Mouse (Mus musculus) intestine, embryonic 15.5 days (tissue): Measurements from ENCODE around the gene Mfsd6. TPM values are rescaled to one million over a fixed set of nuclear protein-coding genes. Genes with fewer than 3 reads are reported as not detected.
A peak's percentile ranks its signal among the peaks of the same experiment; 100 is the strongest.

Source experiments
- ATAC-seq: fragments of 200-750 bp; cut with Nextera tagmentation; 2 replicates; pipeline ENCODE4 v1.8.0; 2017; ENCODE audit warnings: moderate TSS enrichment, moderate library complexity
- H3K27ac ChIP-seq: fragments of 300-500 bp; sonication (generic); 2 replicates; pipeline ENCODE4 v1.5.1; 2015; ENCODE audit warnings: mild to moderate bottlenecking, inconsistent platforms
- H3K27me3 ChIP-seq: fragments of 300-500 bp; sonication (generic); replicated peaks from 2 replicates; pipeline ENCODE4 v1.6.1; 2015; ENCODE audit warnings: inconsistent platforms
- H3K36me3 ChIP-seq: fragments of 300-500 bp; sonication (generic); 2 replicates; pipeline ENCODE4 v1.6.1; 2015; ENCODE audit warnings: inconsistent platforms
- H3K4me1 ChIP-seq: fragments of 300-500 bp; sonication (generic); replicated peaks from 2 replicates; pipeline ENCODE4 v1.6.1; 2015; ENCODE audit warnings: inconsistent platforms
- H3K4me2 ChIP-seq: fragments of 300-500 bp; sonication (generic); replicated peaks from 2 replicates; pipeline ENCODE4 v1.6.1; 2015; ENCODE audit warnings: mild to moderate bottlenecking, inconsistent platforms
- H3K4me3 ChIP-seq: fragments of 300-500 bp; sonication (generic); replicated peaks from 2 replicates; pipeline ENCODE4 v1.5.1; 2015; ENCODE audit warnings: inconsistent platforms
- H3K9ac ChIP-seq: fragments of 300-500 bp; sonication (generic); 2 replicates; pipeline ENCODE4 v1.6.1; 2015; ENCODE audit warnings: inconsistent platforms
- H3K9me3 ChIP-seq: fragments of 300-500 bp; sonication (generic); 2 replicates; pipeline ENCODE4 v1.6.1; 2016; ENCODE audit warnings: inconsistent platforms
- WGBS: fragments of 180-500 bp; shearing (Covaris S2); methylation state at CpG from one replicate; pipeline ENCODE4 v1.1.7; 2015; 5-methylcytosine and 5-hydroxymethylcytosine counted together
- polyA plus RNA-seq: library from polyadenylated mRNA; unstranded; fragments of >200 nt; fragmentation: Nextera tagmentation; extraction: Ambion mirVana; gene quantifications from 2 replicates; pipeline ENCODE4 v1.2.1, GENCODE M21; 2015

Mfsd6 gene
- polyA plus RNA-seq, result 3.1 and 4.4 TPM in 2 replicates

- Histone ChIP-seq H3K9ac (peak within 1 kb of the TSS; percentile 71), H3K27ac (peak within 1 kb of the TSS; percentile 74), H3K36me3 (no peaks in the 10 kb centered on the region), H3K27me3 (no peaks in the 10 kb centered on the region), H3K4me2 (peak within 1 kb of the TSS; percentile 93), H3K4me1 (no peaks in the 10 kb centered on the region; the same call in 1 of the 2 replicates), H3K4me3 (peak within 1 kb of the TSS; percentile 81), H3K9me3 (no peaks in the 10 kb centered on the region)
- ATAC-seq, result peak; percentile 87
- 1% methylated on average over 55 of the region's 63 CpGs for WGBS
Observed at GRCm38 (mm10) chr1:52727056-52727900, at the start of gene Mfsd6. Gene Mfsd6 (minus strand): TSS chr1:52727462.

- peak; percentile 83 for ATAC-seq
- 55% methylated on average over 7 of the region's 7 CpGs for WGBS
Observed at GRCm38 (mm10) chr1:52765176-52766111, 38.2 kb upstream of the Mfsd6 start.

DNA sequence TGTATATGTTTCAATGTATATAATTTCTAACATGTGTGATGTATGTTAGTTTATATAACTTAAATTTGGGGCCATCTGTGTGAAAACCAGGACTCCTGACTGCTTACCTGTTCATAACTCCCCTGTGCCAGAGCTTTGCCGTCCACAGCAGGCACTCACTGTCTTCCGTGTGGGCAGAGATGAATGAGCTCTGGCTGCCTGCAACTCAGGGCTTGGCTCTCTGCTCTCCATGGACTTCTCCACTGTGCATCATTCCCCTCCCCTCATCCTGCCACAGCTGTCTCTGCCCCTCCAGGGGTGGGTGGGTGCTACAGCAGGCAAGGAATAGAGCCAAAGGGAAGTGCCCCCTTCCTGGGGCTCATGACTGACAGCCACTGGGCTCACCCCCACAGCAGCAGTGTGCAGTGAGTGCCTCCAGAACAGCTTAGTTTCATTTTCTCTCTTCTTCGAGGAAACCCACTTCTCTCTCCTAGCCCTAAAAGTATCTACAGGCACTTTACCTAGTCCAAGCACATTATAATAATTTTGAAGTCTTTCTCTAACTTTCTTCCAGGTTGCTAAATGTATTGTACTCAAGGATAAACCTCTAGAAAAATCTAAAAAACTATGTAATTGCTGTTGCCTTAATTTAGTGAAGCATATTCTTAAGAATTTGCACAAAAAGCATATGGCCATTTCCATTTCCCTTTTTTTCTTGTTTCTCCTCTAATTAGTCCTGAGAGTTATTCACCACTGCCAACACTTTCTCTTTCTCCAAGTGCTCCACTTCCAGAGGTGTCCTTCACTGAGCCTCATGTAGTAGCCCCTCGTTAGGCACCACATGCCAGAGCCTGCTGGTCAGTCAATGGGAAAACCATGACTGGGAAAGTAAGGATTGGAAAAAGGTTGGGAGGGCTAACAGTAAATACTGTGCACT is 36.9 kb upstream of the Mfsd6 start:
- H3K4me3 ChIP-seq, result no peak overlapping the region
- no peak overlapping the region for H3K27ac ChIP-seq
- 54% methylated on average over 4 of the region's 4 CpGs for WGBS
- no peaks in the 10 kb centered on the region for H3K9me3 ChIP-seq
- H3K9ac ChIP-seq, result no peak overlapping the region
- H3K4me1 ChIP-seq, result no peaks in the 10 kb centered on the region; the same call in 1 of the 2 replicates
- peak; percentile 36; the same call in 1 of the 2 replicates for ATAC-seq
- no peak overlapping the region for H3K4me2 ChIP-seq
- no peaks in the 10 kb centered on the region for H3K27me3 ChIP-seq
- H3K36me3 ChIP-seq, result no peaks in the 10 kb centered on the region

More at GRCm38 (mm10) chr1:52765176-52766111, 38.2 kb upstream of the Mfsd6 start:
- Histone ChIP-seq H3K9ac (no peak overlapping the region), H3K27me3 (no peaks in the 10 kb centered on the region), H3K4me1 (no peaks in the 10 kb centered on the region; the same call in 1 of the 2 replicates), H3K27ac (no peak overlapping the region), H3K36me3 (no peaks in the 10 kb centered on the region), H3K4me3 (no peak overlapping the region), H3K4me2 (no peak overlapping the region), H3K9me3 (no peaks in the 10 kb centered on the region)

- no peaks in the 10 kb centered on the region for H3K36me3 ChIP-seq
- H3K27ac ChIP-seq, result no peak overlapping the region
- no peak for ATAC-seq
- H3K9me3 ChIP-seq, result no peaks in the 10 kb centered on the region
- H3K4me1 ChIP-seq, result no peaks in the 10 kb centered on the region
- H3K27me3 ChIP-seq, result no peaks in the 10 kb centered on the region
- no peak overlapping the region for H3K9ac ChIP-seq
- WGBS, result 83% methylated on average over 1 of the region's 1 CpGs
- no peak overlapping the region for H3K4me3 ChIP-seq
- no peak overlapping the region for H3K4me2 ChIP-seq
Observed at GRCm38 (mm10) chr1:52758174-52758573, 30.9 kb upstream of the Mfsd6 start.

GRCm38 (mm10) chr1:52754331-52754730 is 27.1 kb upstream of the Mfsd6 start:
- Histone ChIP-seq H3K27ac (no peak overlapping the region), H3K36me3 (no peaks in the 10 kb centered on the region), H3K9me3 (no peaks in the 10 kb centered on the region), H3K4me3 (no peak overlapping the region), H3K9ac (no peak overlapping the region), H3K27me3 (no peaks in the 10 kb centered on the region), H3K4me2 (no peak overlapping the region), H3K4me1 (no peaks in the 10 kb centered on the region)
- ATAC-seq, result no peak
- WGBS, result 86% methylated on average over 1 of the region's 1 CpGs

GRCm38 (mm10) chr1:52753828-52754227 is 26.6 kb upstream of the Mfsd6 start:
- WGBS, result 86% methylated on average over 2 of the region's 2 CpGs
- Histone ChIP-seq H3K4me3 (no peak overlapping the region), H3K4me1 (no peaks in the 10 kb centered on the region), H3K36me3 (no peaks in the 10 kb centered on the region), H3K27ac (no peak overlapping the region), H3K9ac (no peak overlapping the region), H3K27me3 (no peaks in the 10 kb centered on the region), H3K9me3 (no peaks in the 10 kb centered on the region), H3K4me2 (no peak overlapping the region)
- ATAC-seq, result no peak

- H3K4me1 ChIP-seq, result no peaks in the 10 kb centered on the region
Observed at GRCm38 (mm10) chr1:52752706-52753105, 25.4 kb upstream of the Mfsd6 start.

GRCm38 (mm10) chr1:52751634-52752033 is 24.4 kb upstream of the Mfsd6 start:
- WGBS, result 82% methylated on average over 1 of the region's 1 CpGs
- Histone ChIP-seq H3K4me1 (no peaks in the 10 kb centered on the region), H3K9ac (no peak overlapping the region), H3K9me3 (no peaks in the 10 kb centered on the region), H3K27ac (no peak overlapping the region), H3K27me3 (no peaks in the 10 kb centered on the region), H3K4me2 (no peak overlapping the region), H3K4me3 (no peak overlapping the region), H3K36me3 (no peaks in the 10 kb centered on the region)
- no peak for ATAC-seq

More at GRCm38 (mm10) chr1:52752706-52753105, 25.4 kb upstream of the Mfsd6 start:
- H3K27me3 ChIP-seq, result no peaks in the 10 kb centered on the region
- no peak for ATAC-seq
- H3K4me3 ChIP-seq, result no peak overlapping the region
- WGBS, result 62% methylated on average over 3 of the region's 3 CpGs
- no peak overlapping the region for H3K27ac ChIP-seq
- H3K9ac ChIP-seq, result no peak overlapping the region
- no peak overlapping the region for H3K4me2 ChIP-seq
- H3K36me3 ChIP-seq, result no peaks in the 10 kb centered on the region
- no peaks in the 10 kb centered on the region for H3K9me3 ChIP-seq

GRCm38 (mm10) chr1:52749978-52750377 is 22.7 kb upstream of the Mfsd6 start:
- H3K27ac ChIP-seq, result no peak overlapping the region
- WGBS, result 91% methylated on average over 1 of the region's 1 CpGs

GRCm38 (mm10) chr1:52748260-52748659 is 21.0 kb upstream of the Mfsd6 start:
- 26% methylated on average over 3 of the region's 3 CpGs for WGBS
- H3K27me3 ChIP-seq, result no peaks in the 10 kb centered on the region
- no peaks in the 10 kb centered on the region for H3K9me3 ChIP-seq
- no peak overlapping the region for H3K4me3 ChIP-seq
- no peak overlapping the region for H3K27ac ChIP-seq
- H3K36me3 ChIP-seq, result no peaks in the 10 kb centered on the region
- no peak for ATAC-seq
- no peaks in the 10 kb centered on the region for H3K4me1 ChIP-seq
- H3K4me2 ChIP-seq, result no peak overlapping the region
- no peak overlapping the region for H3K9ac ChIP-seq

More at GRCm38 (mm10) chr1:52749978-52750377, 22.7 kb upstream of the Mfsd6 start:
- H3K36me3 ChIP-seq, result no peaks in the 10 kb centered on the region
- H3K4me2 ChIP-seq, result no peak overlapping the region
- H3K4me3 ChIP-seq, result no peak overlapping the region
- H3K9me3 ChIP-seq, result no peaks in the 10 kb centered on the region
- no peaks in the 10 kb centered on the region for H3K27me3 ChIP-seq
- ATAC-seq, result peak; percentile 90
- no peak overlapping the region for H3K9ac ChIP-seq
- H3K4me1 ChIP-seq, result no peaks in the 10 kb centered on the region

DNA sequence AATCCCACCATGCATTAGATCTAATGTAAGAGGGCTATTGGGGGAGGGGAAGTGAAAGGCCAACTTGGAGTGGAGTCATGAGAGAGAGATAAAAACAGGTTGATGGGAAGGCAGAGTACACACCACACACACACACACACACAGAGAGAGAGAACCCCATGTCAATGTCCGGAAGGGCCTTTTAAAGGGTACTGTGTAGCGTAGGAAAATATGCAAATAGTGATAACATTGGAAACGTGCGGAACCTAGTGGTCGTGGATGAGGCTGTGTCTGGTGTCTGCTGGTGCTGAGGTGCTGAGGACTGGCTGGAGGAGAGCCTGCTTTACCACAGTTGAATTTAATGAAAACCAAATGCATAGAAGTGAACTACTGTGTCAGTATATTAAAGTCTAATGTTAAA is 15.3 kb upstream of the Mfsd6 start:
- Histone ChIP-seq H3K36me3 (no peaks in the 10 kb centered on the region), H3K4me3 (no peak overlapping the region), H3K9ac (no peak overlapping the region), H3K27me3 (no peaks in the 10 kb centered on the region), H3K4me1 (no peaks in the 10 kb centered on the region), H3K27ac (no peak overlapping the region), H3K9me3 (no peaks in the 10 kb centered on the region), H3K4me2 (no peak overlapping the region)
- 75% methylated on average over 5 of the region's 5 CpGs for WGBS
- ATAC-seq, result no peak
